Mouse (Mus musculus): ENCODE data around the gene Cul1. TPM values are rescaled to one million over a fixed set of nuclear protein-coding genes. Genes with fewer than 3 reads are reported as not detected.
A peak's percentile ranks its signal among the peaks of the same experiment; 100 is the strongest.
"Not testable (repeated sequence)": the region's sequence is repeated elsewhere in the genome, so short reads cannot be mapped to it uniquely, and the experiment has no call there.

Cul1 gene
- polyA plus RNA-seq (2012), result 0.96 and 1.1 TPM in 2 replicates

- no peaks in the 10 kb centered on the region for H3K27me3 ChIP-seq (ENCODE audit: control insufficient read depth)
- peak within 1 kb of the TSS; percentile 98 for H3K4me3 ChIP-seq (replicated peaks)
- no peaks in the 10 kb centered on the region; the same call in 1 of the 2 replicates for H3K36me3 ChIP-seq (ENCODE audit: control insufficient read depth)
- TF ChIP-seq TAL1 (IDR thresholded peaks at IDR 0.05; ENCODE audit: low read length) (no peak), GATA1 (IDR thresholded peaks at IDR 0.05; ENCODE audit: low read length) (no peak)
- H3K9me3 ChIP-seq (ENCODE audit: control insufficient read depth, low read length), result no peaks in the 10 kb centered on the region
- peaks cover 40% of the 10 kb centered on the region for H3K4me1 ChIP-seq (ENCODE audit: control insufficient read depth)
Observed at GRCm38 (mm10) chr6:47453098-47453497, at the start of gene Cul1. Gene Cul1, plus strand, starts transcription at chr6:47453398.

DNA sequence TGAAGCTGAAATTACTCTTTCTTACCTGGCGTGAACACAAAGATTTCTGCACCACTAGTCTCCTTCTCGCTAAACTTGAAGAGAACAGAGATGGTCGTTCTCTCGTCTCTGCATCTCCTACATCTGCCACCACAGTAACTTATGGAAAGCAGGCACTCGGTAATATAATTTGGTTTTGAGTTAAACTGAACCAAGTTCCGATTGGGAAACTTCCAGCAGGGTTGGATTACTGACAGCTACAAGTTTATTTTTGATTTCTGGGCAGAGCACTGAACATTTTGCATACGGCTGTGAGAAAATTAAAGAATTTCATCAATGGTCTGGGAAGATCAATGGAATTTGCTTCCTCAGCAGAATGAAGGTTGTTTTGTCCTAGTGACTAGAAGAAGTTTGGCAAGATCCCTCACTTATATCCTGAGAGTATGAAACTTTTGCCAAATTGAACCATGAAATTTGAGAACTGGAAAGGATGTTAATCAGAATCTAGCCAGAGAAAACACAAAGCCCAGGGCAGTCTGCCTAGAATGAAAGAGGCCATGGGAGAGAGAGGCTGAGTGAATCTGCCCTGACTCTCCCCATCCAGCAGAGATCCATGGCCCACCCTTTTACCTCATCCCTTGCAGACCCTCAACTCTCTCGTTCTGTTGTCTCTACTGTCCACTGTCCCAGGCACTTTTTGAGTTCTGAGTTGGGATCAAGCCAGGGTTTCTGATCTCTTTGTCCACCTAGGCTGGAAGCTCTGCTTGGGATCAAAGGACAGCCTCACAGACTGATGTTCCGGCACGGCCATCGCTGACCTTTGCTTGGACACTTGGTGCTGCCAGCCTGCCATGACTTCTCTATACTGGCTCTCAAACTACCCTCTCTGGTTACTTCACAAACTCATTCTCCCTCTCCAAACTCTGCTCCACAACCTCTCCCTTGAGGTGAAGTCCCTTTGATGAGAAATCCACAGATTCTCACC lies 48.5 kb upstream of the Cul1 start:
- Histone ChIP-seq H3K4me3 (replicated peaks) (no peak overlapping the region), H3K4me1 (ENCODE audit: control insufficient read depth) (no peaks in the 10 kb centered on the region), H3K27me3 (ENCODE audit: control insufficient read depth) (no peaks in the 10 kb centered on the region), H3K36me3 (ENCODE audit: control insufficient read depth) (no peaks in the 10 kb centered on the region), H3K9me3 (ENCODE audit: control insufficient read depth, low read length) (no peaks in the 10 kb centered on the region)
- TF ChIP-seq TAL1 (IDR thresholded peaks at IDR 0.05; ENCODE audit: low read length) (no peak), GATA1 (IDR thresholded peaks at IDR 0.05; ENCODE audit: low read length) (no peak)

DNA sequence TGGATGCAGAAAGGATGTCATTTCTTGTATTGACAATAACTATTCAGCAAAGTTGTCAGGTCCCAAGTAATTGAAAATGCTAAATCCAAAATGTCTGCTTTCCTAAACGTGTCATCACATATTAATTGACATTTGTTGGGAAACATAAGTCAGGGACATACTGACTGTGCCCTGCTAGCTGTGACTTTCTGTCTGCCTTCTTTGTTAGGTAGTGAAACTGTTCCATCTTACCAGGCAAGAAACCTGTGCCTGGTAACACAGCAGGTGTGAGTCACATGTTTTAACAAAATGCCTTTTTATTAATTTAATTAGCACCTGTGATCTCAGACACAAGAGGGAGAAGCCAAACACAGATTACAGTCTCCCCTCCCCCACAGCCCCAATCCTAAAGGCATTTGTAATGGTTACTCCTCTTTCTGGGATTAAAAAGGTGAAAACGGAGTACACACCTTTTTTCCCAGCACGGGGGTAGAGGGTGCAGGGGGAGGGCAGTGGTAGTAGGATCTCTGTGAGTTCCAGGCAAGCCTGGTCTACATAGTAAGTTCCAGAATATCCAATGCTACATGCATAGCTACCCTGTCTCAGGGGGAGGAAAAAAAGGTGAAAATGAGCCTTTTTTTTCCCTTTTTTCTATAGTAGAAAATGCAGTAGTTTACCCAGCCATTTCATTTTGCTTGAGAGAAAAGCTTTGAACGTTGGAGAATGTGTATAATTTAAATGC lies 40.2 kb upstream of the Cul1 start:
- H3K36me3 ChIP-seq (ENCODE audit: control insufficient read depth), result no peaks in the 10 kb centered on the region
- no peaks in the 10 kb centered on the region for H3K9me3 ChIP-seq (ENCODE audit: control insufficient read depth, low read length)
- TF ChIP-seq GATA1 (IDR thresholded peaks at IDR 0.05; ENCODE audit: low read length) (no peak), TAL1 (IDR thresholded peaks at IDR 0.05; ENCODE audit: low read length) (no peak)
- no peaks in the 10 kb centered on the region for H3K27me3 ChIP-seq (ENCODE audit: control insufficient read depth)
- no peak overlapping the region for H3K4me3 ChIP-seq (replicated peaks)
- no peaks in the 10 kb centered on the region for H3K4me1 ChIP-seq (ENCODE audit: control insufficient read depth)

DNA sequence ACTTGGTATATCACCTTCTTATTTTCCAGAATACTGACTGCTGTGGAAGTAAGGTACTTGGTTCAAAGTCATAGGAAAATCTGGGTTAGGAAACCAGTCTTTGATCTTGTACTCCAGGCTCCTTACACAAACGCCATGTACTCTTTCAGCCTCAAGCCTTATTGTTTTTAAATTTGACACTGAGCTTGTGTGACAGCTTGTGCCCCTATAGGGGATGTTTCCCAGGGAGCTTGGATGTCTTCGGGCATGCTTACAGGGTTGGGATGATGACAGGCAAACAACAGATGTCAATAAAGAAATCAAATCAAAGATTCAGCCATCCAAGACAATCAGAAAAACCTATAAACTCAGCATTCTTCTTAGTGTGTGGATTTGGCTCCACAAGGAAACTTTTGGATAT lies 39.5 kb upstream of the Cul1 start:
- Histone ChIP-seq H3K4me3 (replicated peaks) (no peak overlapping the region), H3K9me3 (ENCODE audit: control insufficient read depth, low read length) (no peaks in the 10 kb centered on the region), H3K4me1 (ENCODE audit: control insufficient read depth) (no peaks in the 10 kb centered on the region), H3K36me3 (ENCODE audit: control insufficient read depth) (no peaks in the 10 kb centered on the region), H3K27me3 (ENCODE audit: control insufficient read depth) (no peaks in the 10 kb centered on the region; the same call in 1 of the 2 replicates)
- TF ChIP-seq GATA1 (IDR thresholded peaks at IDR 0.05; ENCODE audit: low read length) (no peak), TAL1 (IDR thresholded peaks at IDR 0.05; ENCODE audit: low read length) (no peak)

DNA sequence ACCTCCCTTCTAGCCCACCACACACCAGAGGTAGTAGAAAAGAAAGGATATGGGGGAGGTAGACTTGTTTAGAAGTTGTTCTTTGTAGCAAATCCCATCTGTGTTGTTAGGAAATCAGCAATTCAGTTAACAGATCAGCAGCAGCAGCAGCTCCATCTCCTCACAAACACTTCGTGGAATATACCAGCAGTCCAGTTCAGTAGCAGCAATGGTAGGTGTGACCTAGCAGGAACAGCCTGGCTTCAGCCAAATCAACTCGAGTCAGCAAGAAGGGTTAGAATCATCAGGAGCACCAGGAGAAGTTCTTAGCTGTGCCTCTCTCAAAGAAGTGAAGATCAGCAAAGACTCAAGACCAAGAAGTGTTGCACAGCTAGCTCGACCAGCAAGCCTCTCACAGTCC lies 34.5 kb upstream of the Cul1 start:
- Histone ChIP-seq H3K4me3 (replicated peaks) (no peak overlapping the region), H3K9me3 (ENCODE audit: control insufficient read depth, low read length) (no peaks in the 10 kb centered on the region), H3K4me1 (ENCODE audit: control insufficient read depth) (no peaks in the 10 kb centered on the region), H3K36me3 (ENCODE audit: control insufficient read depth) (no peaks in the 10 kb centered on the region), H3K27me3 (ENCODE audit: control insufficient read depth) (peaks cover 3% of the 10 kb centered on the region)
- TF ChIP-seq TAL1 (IDR thresholded peaks at IDR 0.05; ENCODE audit: low read length) (no peak), GATA1 (IDR thresholded peaks at IDR 0.05; ENCODE audit: low read length) (no peak)

GRCm38 (mm10) chr6:47420156-47420555 lies 33.0 kb upstream of the Cul1 start:
- no peak for TF ChIP-seq GATA1 (IDR thresholded peaks at IDR 0.05; ENCODE audit: low read length)
- no peak for TF ChIP-seq TAL1 (IDR thresholded peaks at IDR 0.05; ENCODE audit: low read length)
- Histone ChIP-seq H3K9me3 (ENCODE audit: control insufficient read depth, low read length) (no peaks in the 10 kb centered on the region), H3K4me1 (ENCODE audit: control insufficient read depth) (no peaks in the 10 kb centered on the region), H3K27me3 (ENCODE audit: control insufficient read depth) (peaks cover 5% of the 10 kb centered on the region), H3K36me3 (ENCODE audit: control insufficient read depth) (no peaks in the 10 kb centered on the region), H3K4me3 (replicated peaks) (no peak overlapping the region)

GRCm38 (mm10) chr6:47421221-47421620 lies 32.0 kb upstream of the Cul1 start:
- H3K36me3 ChIP-seq (ENCODE audit: control insufficient read depth), result no peaks in the 10 kb centered on the region
- H3K27me3 ChIP-seq (ENCODE audit: control insufficient read depth), result peaks cover 5% of the 10 kb centered on the region
- no peaks in the 10 kb centered on the region for H3K9me3 ChIP-seq (ENCODE audit: control insufficient read depth, low read length)
- H3K4me3 ChIP-seq (replicated peaks), result no peak overlapping the region
- H3K4me1 ChIP-seq (ENCODE audit: control insufficient read depth), result no peaks in the 10 kb centered on the region
- TF ChIP-seq GATA1 (IDR thresholded peaks at IDR 0.05; ENCODE audit: low read length) (no peak), TAL1 (IDR thresholded peaks at IDR 0.05; ENCODE audit: low read length) (no peak)

DNA sequence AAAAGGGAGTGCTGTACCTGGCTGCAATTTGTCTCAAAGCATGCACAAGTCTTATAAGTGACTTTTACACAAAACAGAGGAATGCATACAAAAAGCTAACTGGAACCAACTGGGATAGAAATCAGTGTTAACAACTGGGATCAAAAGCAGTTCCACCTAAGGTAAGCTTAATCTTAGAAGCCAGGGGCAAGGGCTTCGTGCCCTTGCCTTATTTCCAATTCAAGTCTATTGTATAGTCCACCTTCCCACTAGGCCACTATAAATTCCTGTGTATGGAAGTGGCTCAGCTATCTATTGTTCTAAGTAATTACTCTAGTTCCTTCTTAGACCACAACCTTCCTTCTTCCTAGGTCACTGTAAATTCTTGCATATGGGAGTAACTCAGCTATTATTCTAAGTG lies 27.1 kb upstream of the Cul1 start:
- no peaks in the 10 kb centered on the region for H3K4me1 ChIP-seq (ENCODE audit: control insufficient read depth)
- no peak overlapping the region for H3K4me3 ChIP-seq (replicated peaks)

GRCm38 (mm10) chr6:47426556-47426955 lies 26.6 kb upstream of the Cul1 start:
- H3K4me1 ChIP-seq (ENCODE audit: control insufficient read depth); H3K9me3 ChIP-seq (ENCODE audit: control insufficient read depth, low read length); H3K4me3 ChIP-seq (replicated peaks); H3K27me3 ChIP-seq (ENCODE audit: control insufficient read depth); H3K36me3 ChIP-seq (ENCODE audit: control insufficient read depth): not testable (repeated sequence)

More for the DNA sequence above, 27.1 kb upstream of the Cul1 start:
- TF ChIP-seq TAL1 (IDR thresholded peaks at IDR 0.05; ENCODE audit: low read length) (no peak), GATA1 (IDR thresholded peaks at IDR 0.05; ENCODE audit: low read length) (no peak)
- H3K36me3 ChIP-seq (ENCODE audit: control insufficient read depth), result no peaks in the 10 kb centered on the region
- H3K9me3 ChIP-seq (ENCODE audit: control insufficient read depth, low read length), result no peaks in the 10 kb centered on the region
- H3K27me3 ChIP-seq (ENCODE audit: control insufficient read depth), result peaks cover 3% of the 10 kb centered on the region

DNA sequence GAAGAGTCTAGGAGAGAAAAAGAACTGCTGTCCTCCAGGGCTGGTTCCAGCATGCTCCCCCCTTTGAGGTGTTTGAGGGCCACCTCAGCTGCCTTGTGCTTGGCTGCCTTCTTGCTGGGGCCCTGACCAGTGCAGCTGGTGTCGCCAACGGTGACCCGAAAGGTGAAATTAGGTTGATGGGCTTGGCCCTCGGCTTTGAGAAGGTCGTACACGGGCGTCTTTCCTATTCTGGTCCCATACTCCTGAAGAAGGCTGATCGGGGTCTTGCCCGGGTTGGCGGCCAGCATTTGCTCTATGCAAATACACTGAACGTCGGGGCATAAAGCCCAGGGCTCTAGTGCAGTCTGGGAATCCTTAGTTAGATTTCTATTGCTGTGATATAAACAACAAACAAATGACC lies 20.4 kb upstream of the Cul1 start:
- not testable (repeated sequence) for H3K4me3 ChIP-seq (replicated peaks); H3K27me3 ChIP-seq (ENCODE audit: control insufficient read depth)

More for the DNA sequence above, 20.4 kb upstream of the Cul1 start:
- H3K9me3 ChIP-seq (ENCODE audit: control insufficient read depth, low read length); H3K4me1 ChIP-seq (ENCODE audit: control insufficient read depth); H3K36me3 ChIP-seq (ENCODE audit: control insufficient read depth): not testable (repeated sequence)
